Mouse (Mus musculus) embryo, embryonic 10 days (tissue): ENCODE measurements around the gene Car10.

ENCODE experiments used
- DNase-seq: peaks from one replicate; pipeline ENCODE4 v3.0.0-alpha.2; 2015; ENCODE audit warnings: low spot score

Gene Car10

DNA sequence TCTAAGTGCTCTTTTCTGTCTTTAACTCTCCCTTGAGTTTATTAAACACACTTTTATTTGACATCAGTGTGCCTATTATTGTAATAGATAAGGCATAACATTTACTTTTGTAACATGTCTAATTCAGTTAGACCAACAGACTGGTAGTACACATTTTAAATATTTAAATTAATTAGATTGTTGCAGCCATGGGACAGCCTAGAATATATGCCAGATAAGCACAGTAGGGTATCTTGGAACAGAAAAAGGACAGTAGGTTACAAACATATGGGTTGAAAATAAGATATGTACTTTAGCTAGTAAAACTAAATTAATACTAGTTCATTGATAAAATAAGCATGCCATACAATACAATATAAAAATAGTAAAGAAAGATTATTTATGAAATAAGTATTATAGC, 74.6 kb downstream of the Car10 start:
- no peak for DNase-seq

GRCm38 (mm10) chr11:93173533-93174308, 75.9 kb downstream of the Car10 start:
- DNase-seq: no peak

DNA sequence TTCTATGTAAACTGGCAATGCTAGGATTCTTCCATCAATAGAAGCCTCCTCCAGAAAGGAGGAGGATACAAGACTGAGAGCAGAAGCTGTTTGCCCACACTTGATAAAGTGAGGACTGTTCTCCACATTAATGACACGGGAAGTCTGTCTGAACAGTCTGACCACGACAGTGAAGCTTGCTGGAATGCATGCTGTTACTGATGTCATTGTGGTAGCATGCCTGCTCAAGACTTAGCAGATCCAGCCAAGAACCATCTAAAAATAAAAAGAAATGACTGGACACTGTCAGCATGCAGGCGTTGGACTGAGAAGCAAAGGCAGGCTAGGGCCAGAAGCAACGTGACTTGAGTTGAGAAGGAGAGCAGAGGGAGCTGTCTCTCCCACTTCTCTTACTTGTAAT, 87.6 kb downstream of the Car10 start:
- DNase-seq: no peak

DNA sequence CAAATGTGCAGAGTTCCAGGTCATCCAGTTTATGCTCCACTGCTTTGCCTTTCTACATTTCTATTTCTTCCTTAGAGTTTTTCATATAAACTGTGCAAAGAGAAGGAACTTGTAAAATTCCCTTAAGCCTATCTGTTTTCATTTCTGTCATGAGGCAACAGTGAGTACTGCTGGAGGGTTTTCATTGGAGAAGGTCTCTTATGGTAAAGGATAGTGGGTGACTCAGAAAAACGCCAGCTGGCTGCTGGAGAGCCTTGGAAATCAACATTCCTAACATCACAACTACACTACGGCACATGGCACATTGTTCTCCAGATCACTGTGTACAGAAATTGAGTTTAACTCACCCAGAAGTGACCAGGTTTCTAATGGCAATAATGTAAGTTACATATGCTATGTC, 88.3 kb downstream of the Car10 start:
- DNase-seq: no peak

DNA sequence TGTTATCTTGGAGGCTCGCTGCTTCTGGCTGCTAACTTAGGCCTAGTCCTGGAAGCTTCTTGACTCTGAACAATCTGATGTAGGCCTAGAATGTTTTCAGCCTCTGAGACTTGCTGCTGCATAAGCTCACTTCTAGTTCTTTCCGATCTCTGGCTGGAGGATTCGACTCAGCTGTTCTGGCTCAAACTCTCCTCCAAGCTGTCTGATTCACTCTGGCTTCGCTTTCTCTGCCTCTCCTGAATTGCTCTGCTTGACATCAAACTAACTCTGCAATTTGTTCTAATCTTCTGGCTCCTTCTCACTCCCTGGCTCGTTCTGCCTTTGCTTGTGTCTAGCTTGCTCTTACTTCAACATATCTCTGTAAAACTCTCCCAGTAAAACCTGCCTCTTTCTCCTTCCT, 90.8 kb downstream of the Car10 start:
- no peak for DNase-seq

DNA sequence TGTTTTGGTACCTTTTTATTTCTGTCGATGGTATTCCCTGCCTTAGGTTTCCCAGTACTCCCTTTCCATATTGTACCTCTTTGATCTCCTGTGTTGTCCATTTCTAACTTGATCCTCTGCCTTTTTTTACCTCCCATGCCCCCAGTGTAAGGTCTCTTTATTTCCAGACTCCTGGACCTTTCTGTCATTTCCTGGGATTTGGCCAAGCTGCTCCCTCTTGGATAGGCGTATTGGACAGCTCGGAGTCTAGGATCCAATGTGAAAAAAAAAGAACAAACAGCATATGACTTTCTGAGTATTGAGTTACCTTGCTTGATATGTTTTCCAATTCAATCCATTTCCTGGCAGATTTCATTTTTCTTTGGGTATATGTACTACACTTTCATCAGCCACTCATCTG, 102.2 kb downstream of the Car10 start:
- DNase-seq: no peak

DNA sequence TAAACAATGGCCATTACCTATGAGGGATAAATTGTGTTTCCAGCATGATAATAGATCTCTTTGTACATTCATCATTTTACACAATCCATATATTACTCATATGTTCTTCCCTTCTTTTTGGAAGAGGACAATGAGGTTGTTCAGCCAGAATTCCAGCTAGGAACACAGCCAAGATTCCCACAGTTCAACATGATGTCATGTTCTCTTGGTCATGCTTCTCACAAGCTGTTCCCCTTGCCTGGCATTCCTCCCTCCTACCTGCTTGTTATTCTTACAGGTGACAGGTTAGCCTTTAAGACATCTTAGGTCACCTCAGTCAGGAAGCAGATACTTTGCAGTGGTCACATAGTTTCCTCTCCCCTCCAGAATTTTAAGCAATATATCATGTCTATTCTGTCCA, 119.6 kb downstream of the Car10 start:
- no peak for DNase-seq

GRCm38 (mm10) chr11:93230057-93230456, 132.2 kb downstream of the Car10 start:
- no peak for DNase-seq

DNA sequence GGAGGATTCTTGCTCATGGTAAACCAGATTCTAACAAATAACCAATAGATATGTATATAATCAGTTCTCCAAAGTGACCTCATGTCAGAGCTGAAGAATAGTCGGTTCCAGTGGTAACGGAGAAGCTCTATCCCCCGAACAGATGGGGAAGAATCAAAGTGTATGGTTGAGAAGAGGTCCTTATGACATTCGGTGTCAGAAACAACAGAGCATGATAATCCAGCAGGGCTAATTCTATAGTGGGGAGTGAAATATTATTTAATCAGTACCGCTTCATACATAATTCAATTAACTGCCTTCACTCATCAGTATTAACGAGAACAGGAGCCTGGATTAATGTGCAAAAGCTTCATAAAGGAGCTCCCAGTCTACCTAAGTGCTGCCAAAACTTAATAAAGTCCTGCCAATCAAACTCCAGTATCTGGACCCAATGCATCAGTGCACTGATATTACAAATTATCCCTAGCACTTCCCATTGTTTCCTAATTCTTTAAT, 152.0 kb downstream of the Car10 start:
- DNase-seq: no peak

DNA sequence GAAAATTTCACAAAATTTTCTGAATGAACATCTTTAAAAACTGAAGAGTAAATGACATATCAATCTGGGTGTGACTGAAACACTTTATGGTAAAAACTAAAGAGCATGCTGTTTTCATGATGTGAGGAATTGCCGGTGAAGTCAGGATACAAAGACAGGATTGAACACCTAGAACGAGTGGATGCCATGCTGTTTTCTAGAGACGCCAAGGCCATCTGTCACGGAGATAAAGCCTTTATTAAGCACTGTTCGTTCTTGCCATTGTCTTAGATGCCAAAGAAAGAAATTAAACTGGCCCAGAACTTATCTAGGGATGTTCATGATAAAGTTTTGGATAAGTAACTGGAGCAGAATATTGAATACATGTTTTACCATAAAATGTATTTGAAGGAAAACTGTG, 153.9 kb downstream of the Car10 start:
- no peak for DNase-seq

DNA sequence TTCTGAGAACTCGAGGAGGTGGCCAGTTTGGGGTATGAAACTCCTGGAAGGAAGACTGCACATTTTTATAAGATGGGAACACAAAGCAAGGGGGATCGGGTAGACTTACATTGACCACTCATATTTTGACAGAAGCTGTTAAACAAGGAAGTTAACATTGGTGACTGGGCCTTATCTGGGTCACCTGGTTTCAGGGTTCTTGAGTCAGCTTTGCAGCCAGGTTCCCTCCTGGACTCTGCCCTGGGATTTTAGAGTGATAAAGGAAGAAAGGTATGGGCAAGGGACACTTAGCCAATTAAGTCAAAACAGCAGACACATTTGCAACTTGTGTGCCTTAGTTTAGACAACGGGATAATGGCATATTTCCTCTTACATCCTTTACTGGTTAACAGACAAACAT, 166.2 kb downstream of the Car10 start:
- DNase-seq: no peak

DNA sequence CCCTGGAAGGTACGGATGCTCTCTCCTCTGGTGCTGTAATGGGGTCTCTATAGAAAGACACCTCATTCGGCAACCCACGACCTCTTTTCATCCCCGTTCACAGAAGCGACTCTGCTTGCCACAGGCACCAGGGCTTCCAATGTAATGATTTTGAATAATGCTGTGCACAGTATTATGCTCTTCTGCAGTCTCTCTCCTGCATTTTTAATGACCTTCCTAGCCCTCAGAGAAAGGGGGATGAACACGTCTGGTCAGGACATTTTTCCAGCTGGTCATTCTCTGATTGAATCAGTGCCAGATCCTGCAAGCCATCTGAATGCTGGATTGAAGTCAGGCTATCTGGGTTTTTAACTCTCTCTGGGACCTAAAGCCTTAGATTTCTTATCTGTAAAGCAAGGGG, 174.2 kb downstream of the Car10 start:
- no peak for DNase-seq

- DNase-seq: no peak
Measured at GRCm38 (mm10) chr11:93273906-93274305, 176.1 kb downstream of the Car10 start.

- no peak for DNase-seq
Measured at GRCm38 (mm10) chr11:93293661-93294060, 195.8 kb downstream of the Car10 start.

GRCm38 (mm10) chr11:93309981-93310380, 212.2 kb downstream of the Car10 start:
- no peak for DNase-seq

DNA sequence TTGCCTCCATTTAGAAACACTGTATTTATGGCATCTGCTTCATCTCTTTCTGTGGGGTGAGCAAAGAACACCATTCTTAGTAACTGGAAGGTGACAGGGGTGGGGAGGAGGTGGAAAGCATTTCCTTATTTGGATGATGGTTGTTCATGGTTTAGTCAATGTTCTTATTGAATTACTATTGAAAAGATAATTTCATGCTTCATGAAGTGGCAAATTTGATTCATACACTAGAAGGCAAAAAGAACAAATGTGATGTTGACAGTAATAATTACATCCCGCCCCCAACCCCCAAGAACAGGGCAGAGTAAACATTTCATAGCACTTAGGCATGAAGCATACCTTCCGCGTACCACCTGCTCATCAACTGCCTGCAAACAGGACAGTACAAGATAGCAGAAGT, 239.9 kb downstream of the Car10 start:
- DNase-seq: no peak

GRCm38 (mm10) chr11:93343961-93344360, 246.1 kb downstream of the Car10 start:
- no peak for DNase-seq

- no peak for DNase-seq
Measured at GRCm38 (mm10) chr11:93344869-93345268, 247.0 kb downstream of the Car10 start.

DNA sequence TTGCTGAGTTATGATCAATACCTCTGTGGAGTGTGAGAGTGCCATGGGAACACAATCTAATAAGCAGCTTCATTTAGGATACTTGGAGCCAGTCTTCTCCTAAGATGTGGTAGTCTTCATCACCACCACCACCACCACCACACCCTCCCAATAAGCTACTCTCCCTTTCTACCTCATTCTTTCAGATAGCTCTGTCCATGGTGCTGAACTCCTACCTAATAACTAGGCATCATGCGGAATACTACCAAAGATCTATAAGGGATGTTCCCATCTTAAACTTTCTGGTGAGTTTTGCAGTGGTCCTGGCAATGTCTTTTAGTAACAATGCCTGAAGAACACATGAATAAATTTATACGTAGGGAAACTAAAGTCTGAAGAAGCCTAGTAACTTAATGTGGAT, 263.7 kb downstream of the Car10 start:
- peak; percentile 76 for DNase-seq

GRCm38 (mm10) chr11:93364171-93364570, 266.3 kb downstream of the Car10 start:
- DNase-seq: no peak

- DNase-seq: no peak
Measured at GRCm38 (mm10) chr11:93367244-93367643, 269.4 kb downstream of the Car10 start.

- DNase-seq: no peak
Measured at GRCm38 (mm10) chr11:93367740-93368139, 269.9 kb downstream of the Car10 start.

- no peak for DNase-seq
Measured at GRCm38 (mm10) chr11:93373697-93374354, 276.0 kb downstream of the Car10 start.

DNA sequence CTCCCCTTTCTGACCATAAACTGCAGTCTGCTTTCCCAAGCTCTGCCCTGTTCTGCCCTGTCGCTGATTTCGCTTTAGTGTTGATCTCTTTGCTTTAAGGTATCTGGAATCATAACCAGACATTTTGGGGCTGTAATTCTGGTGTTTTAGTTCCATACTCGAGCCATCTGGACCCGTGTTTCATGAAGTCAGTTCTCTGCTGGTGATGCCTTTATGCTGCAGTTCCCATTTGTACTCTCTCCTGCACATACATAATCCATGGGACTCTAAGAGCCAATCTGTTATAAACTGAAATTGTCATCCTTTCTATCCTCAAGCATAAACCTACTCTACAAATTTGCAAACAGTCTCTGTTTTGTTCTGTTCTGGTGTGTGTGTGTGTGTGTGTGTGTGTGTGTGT, 293.3 kb downstream of the Car10 start:
- no peak for DNase-seq
